Mouse (Mus musculus) layer of hippocampus, postnatal 10 days (tissue): ENCODE measurements at regions not wholly inside any gene's neighbourhood (a gene's known extent, or its start where the extent isn't known, plus 50 kb on each side); places are given as distances from the start of the nearest gene placed in this dataset.

Experiments used
- DNase-seq, 2 experiments: peaks; one replicate each; pipeline ENCODE4 v3.0.0; 2021; ENCODE audit warnings: low spot score in 2 of 2

GRCm38 (mm10) chr13:102232291-102232936, 460.9 kb upstream of the Cd180 start:
- DNase-seq, result peak; percentile 11 to 12

- no peak for DNase-seq
Observed at GRCm38 (mm10) chr13:102250884-102251283, 442.5 kb upstream of the Cd180 start.

GRCm38 (mm10) chr13:102251709-102252108, 441.6 kb upstream of the Cd180 start:
- DNase-seq, result no peak

- DNase-seq, result no peak
Observed at GRCm38 (mm10) chr13:102255401-102256371, 437.7 kb upstream of the Cd180 start.

- DNase-seq, result no peak
Observed at GRCm38 (mm10) chr13:102258207-102258606, 435.2 kb upstream of the Cd180 start.

- no peak for DNase-seq
Observed at GRCm38 (mm10) chr13:102273818-102274217, 419.5 kb upstream of the Cd180 start.

- no peak for DNase-seq
Observed at GRCm38 (mm10) chr13:102275296-102275695, 418.1 kb upstream of the Cd180 start.

GRCm38 (mm10) chr13:102276885-102277284, 416.5 kb upstream of the Cd180 start:
- DNase-seq, result peak; percentile 8 to 25

- DNase-seq, result no peak
Observed at GRCm38 (mm10) chr13:102280198-102280597, 413.2 kb upstream of the Cd180 start.

- no peak for DNase-seq
Observed at GRCm38 (mm10) chr13:102294451-102294850, 398.9 kb upstream of the Cd180 start.

- no peak for DNase-seq
Observed at GRCm38 (mm10) chr13:102295079-102295478, 398.3 kb upstream of the Cd180 start.

GRCm38 (mm10) chr13:102307983-102308382, 385.4 kb upstream of the Cd180 start:
- no peak for DNase-seq

- no peak for DNase-seq
Observed at GRCm38 (mm10) chr13:102312096-102312495, 381.3 kb upstream of the Cd180 start.

GRCm38 (mm10) chr13:102315921-102316692, 377.3 kb upstream of the Cd180 start:
- no peak for DNase-seq

GRCm38 (mm10) chr13:102318891-102319404, 374.4 kb upstream of the Cd180 start:
- no peak for DNase-seq

- DNase-seq, result no peak
Observed at GRCm38 (mm10) chr13:102319453-102319852, 373.9 kb upstream of the Cd180 start.

- DNase-seq, result no peak
Observed at GRCm38 (mm10) chr13:102323876-102324275, 369.5 kb upstream of the Cd180 start.

GRCm38 (mm10) chr13:102326003-102326402, 367.4 kb upstream of the Cd180 start:
- DNase-seq, result no peak

GRCm38 (mm10) chr13:102326544-102326943, 366.8 kb upstream of the Cd180 start:
- no peak for DNase-seq

GRCm38 (mm10) chr13:102333667-102334066, 359.7 kb upstream of the Cd180 start:
- no peak for DNase-seq

GRCm38 (mm10) chr13:102334131-102334534, 359.2 kb upstream of the Cd180 start:
- DNase-seq, result peak; percentile 16 to 42
